Mouse (Mus musculus) cortical plate, adult 2 months (tissue): ENCODE measurements around the gene Aff3. TPM values are rescaled to one million over a fixed set of nuclear protein-coding genes. Genes with fewer than 3 reads are reported as not detected.

Experiments
- H3K27ac ChIP-seq: fragments of 200-500 bp; 2 replicates; pipeline ENCODE4 v1.5.1; 2012; ENCODE audit warnings: low read length, control low read depth, inconsistent platforms; ENCODE audit not compliant: insufficient read depth
- H3K4me1 ChIP-seq: fragments of 200-500 bp; 2 replicates; pipeline ENCODE4 v1.6.1; 2011; ENCODE audit warnings: low read length; ENCODE audit not compliant: control insufficient read depth, insufficient read depth
- H3K4me3 ChIP-seq: fragments of 200-500 bp; 2 replicates; pipeline ENCODE4 v1.5.1; 2011; ENCODE audit warnings: mild to moderate bottlenecking, low read length, control low read depth; ENCODE audit not compliant: insufficient read depth
- CTCF ChIP-seq: fragments of 200-500 bp; IDR thresholded peaks from 2 replicates; pipeline ENCODE4 v1.5.1; 2011; ENCODE audit warnings: mild to moderate bottlenecking, control low read depth, low read length; ENCODE audit not compliant: insufficient read depth; ENCODE audit errors: extremely low read depth
- POLR2A ChIP-seq: fragments of 200-500 bp; IDR thresholded peaks from 2 replicates; pipeline ENCODE4 v1.6.1; 2011; ENCODE audit warnings: mild to moderate bottlenecking, low read length, control low read depth; ENCODE audit not compliant: insufficient read depth; ENCODE audit errors: extremely low read depth
- polyA plus RNA-seq: library from polyadenylated mRNA; depleted of rRNA; stranded (reverse); fragments of >200 nt; gene quantifications from 2 replicates; pipeline ENCODE4 v1.2.3, GENCODE M21; 2012

Aff3 gene
- polyA plus RNA-seq, 1 experiment: 24.1 TPM

DNA sequence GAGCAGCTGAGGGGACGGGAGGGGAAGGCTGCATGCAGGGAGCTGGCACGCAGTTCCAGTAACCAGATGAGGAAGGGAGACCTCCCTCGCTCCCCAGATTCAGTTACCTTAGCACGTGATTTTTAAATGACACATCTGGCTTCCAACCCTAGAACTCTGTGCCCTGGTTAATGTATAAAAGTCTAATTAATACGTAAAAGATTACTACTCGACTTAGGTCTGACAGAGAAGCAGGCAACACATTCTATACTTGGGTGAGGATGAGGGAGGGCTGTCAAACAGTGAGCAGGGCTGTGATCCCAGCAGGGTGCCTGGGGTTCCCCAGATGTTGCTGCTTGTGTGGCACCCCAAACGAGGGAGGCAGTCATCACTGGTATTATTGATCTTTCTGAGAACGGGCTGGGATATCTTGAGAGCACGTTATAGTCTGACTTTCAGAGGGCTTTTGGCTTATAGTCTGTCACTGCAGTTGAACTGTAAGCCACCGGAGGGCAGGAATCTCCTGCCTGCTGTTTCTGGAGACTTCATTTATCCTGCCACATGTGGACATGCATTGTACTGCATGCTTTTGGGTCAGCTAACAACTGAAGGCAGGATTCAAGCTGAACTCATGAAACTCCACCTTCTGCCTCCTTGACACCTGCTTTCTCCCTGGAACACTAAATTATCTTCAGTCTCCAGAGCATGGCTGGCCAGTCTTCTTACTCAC, 462.1 kb downstream of the Aff3 start:
- Histone ChIP-seq H3K27ac (no peak overlapping the region), H3K4me3 (no peak overlapping the region), H3K4me1 (peaks cover 8% of the 10 kb centered on the region; the same call in 1 of the 2 replicates)
- TF ChIP-seq POLR2A (no peak), CTCF (peak; percentile 45)

DNA sequence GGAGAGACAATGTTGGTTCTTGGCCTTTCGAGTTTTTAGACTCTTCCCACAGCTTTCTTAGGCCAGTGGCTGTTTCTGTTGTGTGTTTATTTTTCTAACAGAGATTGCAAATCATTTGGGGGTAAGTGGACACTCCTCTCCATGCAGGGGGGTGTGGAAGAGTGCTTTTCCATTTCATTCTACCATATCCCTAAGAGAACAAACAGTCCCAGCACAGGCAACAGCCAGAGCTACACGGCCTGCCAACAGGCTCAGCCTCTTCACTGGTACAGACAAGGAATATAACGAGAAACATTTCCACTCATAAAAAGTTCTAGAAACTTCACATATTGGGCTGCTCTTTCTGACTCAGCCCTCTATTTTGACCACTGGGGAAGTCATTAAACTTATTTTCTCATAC, 463.0 kb downstream of the Aff3 start:
- H3K27ac ChIP-seq: no peak overlapping the region
- TF ChIP-seq CTCF (no peak), POLR2A (no peak)
- H3K4me1 ChIP-seq: peaks cover 9% of the 10 kb centered on the region; the same call in 1 of the 2 replicates
- H3K4me3 ChIP-seq: no peak overlapping the region

DNA sequence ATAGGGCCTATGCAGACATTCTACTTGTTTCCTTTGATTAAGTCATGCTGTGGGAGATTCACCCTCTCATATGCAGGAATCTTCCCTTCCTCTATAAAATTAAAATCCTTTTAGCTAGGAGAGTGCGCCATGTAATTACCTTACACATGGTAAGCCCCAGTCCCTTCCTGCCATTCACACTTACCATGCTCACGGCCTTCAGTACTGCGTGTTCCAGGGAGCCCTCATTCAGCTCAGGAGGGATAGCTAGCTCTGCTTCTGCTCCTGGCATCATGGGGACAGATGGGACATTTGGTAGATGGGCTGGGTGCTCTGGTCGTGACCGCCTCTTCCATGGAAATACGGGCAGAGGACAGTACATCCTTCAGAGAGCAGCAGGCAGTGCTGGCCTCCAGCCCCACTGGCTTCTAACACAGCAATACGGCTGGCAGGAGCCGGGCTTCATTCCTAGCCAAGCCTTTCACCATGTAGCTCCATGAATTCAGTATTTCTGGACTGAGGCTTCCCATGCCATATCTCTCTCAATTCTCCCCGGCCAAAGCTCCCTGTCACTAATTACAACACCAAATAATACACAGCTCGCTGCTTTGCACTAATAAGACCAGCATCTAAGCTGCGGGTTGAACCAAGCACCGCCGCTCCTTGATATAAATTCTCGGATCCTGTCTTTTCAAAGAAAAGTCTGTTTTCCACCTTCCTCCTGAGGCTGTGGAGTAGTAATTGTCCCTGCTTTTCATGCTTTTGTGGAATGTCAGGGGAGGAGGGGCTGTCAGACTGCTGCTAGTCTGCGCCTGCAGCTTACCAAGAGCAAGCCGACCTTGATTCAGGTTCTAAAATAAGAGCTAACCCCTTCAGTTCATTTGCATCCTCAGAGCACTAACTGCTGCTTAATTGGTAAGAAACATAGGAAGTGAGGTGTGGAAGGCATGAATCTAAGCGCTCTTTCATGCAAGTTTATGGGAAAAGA, 464.8 kb downstream of the Aff3 start:
- H3K4me3 ChIP-seq: no peak overlapping the region
- no peak for TF ChIP-seq CTCF
- no peak for TF ChIP-seq POLR2A
- peak overlapping the region; percentile 14; the same call in 1 of the 2 replicates for H3K27ac ChIP-seq
- peaks cover 9% of the 10 kb centered on the region; the same call in 1 of the 2 replicates for H3K4me1 ChIP-seq

DNA sequence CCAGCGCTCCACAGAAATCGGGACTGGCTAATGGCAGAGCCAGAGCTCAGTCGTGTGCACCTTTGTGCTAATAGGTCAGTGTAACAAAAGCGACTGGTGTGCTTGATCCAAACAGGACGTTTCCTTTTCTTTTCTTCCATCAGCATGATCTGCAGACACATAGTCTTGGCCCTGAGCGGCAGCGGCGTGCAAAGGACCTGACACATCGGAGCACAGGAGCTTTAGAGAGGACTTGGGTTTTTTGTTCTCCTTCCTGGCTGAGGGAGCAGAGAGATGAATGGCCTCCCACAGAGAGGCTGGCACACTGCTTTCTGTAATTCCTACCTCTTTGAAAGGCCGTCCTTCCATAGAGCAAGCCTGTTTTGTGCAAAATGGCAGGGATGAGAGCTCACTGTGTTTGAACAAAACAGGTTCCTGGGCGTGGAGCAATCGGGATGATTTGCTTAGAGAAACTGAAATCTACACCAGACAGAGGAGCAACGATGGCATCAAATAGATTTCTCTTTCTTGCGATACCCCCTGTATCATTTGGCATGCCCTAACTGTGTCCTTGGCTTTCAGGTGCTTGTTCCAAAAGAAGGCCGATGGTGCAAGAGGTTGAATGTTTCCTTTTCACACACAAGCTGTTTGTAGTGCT, 466.2 kb downstream of the Aff3 start:
- TF ChIP-seq POLR2A: no peak
- no peak for TF ChIP-seq CTCF
- no peak overlapping the region for H3K27ac ChIP-seq
- H3K4me3 ChIP-seq: no peak overlapping the region
- H3K4me1 ChIP-seq: peaks cover 9% of the 10 kb centered on the region; the same call in 1 of the 2 replicates

DNA sequence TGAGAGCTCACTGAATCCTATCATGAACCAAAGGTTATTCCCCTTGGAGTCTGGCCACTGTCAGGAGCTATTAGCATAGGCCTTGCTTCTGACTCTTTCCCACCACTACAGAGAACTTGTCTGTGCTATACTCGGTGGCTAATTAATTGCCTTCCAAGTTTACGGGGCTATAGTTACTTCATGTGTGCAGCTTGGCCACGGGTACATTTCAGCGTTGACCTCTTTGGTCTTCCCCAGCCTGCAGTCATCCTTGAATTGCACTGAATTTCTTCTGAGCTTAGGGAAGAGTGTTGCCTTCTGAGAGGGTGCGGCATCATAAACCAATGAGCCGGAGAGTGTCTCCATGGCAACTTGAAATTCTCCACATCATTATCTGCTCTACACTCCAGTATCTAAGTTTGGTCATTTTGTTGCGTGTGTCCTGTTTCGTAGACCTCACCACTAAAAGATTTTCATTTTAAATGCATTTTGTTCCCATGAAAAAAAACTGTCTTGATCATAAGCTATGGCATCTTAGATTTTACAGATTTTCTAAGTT, 467.5 kb downstream of the Aff3 start:
- H3K27ac ChIP-seq: no peak overlapping the region
- no peak overlapping the region for H3K4me3 ChIP-seq
- peaks cover 9% of the 10 kb centered on the region; the same call in 1 of the 2 replicates for H3K4me1 ChIP-seq
- TF ChIP-seq POLR2A (no peak), CTCF (no peak)

DNA sequence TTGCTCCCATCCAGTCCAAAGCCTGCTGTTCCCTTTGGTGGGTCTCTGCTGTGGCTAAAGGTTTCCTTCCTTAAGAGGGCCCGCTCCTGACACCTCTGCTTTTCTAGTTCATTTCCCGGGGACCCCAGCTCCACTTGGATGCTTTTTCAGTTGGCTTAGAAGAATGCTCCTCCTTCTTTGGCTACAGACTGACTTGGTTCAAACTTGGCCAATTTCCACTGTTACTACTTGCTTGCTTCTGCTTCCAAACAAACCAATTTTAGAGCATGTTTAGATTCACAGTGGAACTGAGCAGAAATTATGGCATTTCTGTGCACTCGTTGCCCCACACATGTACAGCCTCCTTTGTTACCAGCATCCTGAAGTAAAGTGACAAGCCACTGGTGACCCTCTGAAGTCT, 469.0 kb downstream of the Aff3 start:
- no peak overlapping the region for H3K27ac ChIP-seq
- H3K4me3 ChIP-seq: no peak overlapping the region
- peaks cover 9% of the 10 kb centered on the region; the same call in 1 of the 2 replicates for H3K4me1 ChIP-seq
- TF ChIP-seq POLR2A (no peak), CTCF (no peak)

DNA sequence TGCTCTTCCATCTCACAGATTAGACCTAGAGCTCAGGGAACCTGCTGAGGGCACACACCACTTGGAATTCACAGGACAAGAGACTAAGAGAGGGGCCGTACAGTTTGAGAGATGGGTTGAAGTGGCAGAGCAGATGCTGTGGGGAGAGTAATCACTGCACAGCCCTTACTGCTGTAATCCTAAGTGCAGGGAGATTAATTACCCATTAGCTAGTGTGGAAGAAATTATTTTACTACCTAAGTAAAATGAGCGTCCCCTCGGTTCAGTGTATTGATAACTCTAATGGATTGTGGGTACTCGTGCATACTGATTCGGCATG, 478.6 kb downstream of the Aff3 start:
- TF ChIP-seq POLR2A: no peak
- no peak for TF ChIP-seq CTCF
- Histone ChIP-seq H3K4me3 (no peak overlapping the region), H3K4me1 (no peaks in the 10 kb centered on the region), H3K27ac (no peak overlapping the region)

DNA sequence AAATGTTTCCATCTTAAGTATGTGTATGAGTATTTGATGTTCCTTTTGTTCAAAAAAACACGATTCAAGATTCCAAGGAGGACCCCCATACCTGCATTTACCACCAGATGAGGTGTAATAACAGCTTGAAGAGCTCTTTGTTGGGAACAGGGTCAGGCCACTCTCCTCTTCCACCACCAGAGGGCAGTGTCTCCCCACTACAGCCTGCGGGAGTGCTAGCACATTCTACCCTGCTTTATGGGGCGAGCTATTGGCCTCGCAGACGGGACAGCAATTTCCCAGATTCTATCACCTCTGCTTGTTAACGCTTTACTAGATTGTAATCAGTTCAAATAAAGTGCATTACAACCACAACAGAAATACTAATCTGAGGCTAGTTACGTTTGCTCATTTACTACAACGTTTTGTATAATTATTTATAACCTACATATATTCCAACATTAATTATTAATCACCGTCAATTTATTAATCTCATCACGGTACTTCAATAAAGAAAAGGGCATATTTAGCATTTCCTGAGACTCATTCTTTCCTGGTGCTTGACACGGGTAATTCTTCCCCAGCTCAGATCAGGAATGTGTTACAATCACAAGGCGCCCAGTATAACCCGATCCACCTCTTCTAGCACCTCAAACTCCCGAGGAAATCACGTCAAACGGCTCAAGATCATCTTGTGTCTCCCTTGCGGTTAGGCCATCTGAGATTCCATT, 479.1 kb downstream of the Aff3 start:
- no peak overlapping the region for H3K4me3 ChIP-seq
- peak; percentile 97 for TF ChIP-seq CTCF
- TF ChIP-seq POLR2A: no peak
- no peak overlapping the region for H3K27ac ChIP-seq
- H3K4me1 ChIP-seq: no peaks in the 10 kb centered on the region

DNA sequence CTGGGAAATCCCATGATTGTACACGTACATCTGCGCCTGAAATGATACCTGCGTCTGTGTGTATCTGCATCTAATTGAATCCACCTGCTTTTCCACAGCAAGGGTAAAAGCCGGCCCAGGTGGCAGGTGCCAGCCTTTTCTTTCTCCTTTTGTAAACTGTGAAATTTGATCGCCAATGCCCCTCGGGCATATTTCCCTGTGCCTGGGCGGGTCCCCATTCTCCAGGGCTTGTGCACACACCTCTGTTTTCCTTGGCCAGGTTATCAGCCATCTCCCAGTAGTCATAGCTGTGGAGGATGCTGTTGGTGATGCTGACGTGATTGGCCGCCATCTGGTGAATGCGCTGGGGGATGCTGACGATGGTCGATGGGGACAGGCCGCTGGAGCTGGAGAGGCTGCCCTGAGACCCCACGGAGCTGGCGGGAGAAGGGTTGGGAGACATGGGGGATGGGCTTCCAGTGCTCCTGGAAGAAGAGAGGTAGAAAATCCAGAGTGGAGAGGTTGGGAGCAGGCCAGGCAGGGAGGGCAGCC, 483.7 kb downstream of the Aff3 start:
- TF ChIP-seq CTCF: no peak
- TF ChIP-seq POLR2A: no peak
- no peak overlapping the region for H3K27ac ChIP-seq
- H3K4me1 ChIP-seq: no peaks in the 10 kb centered on the region
- no peak overlapping the region for H3K4me3 ChIP-seq
